Mouse (Mus musculus): ENCODE results near the gene Tmem223.
A peak's percentile ranks its signal among the peaks of the same experiment; 100 is the strongest.
"Not testable (repeated sequence)": the region's sequence is repeated elsewhere in the genome, so short reads cannot be mapped to it uniquely, and the experiment has no call there.

The Tmem223 gene

DNA sequence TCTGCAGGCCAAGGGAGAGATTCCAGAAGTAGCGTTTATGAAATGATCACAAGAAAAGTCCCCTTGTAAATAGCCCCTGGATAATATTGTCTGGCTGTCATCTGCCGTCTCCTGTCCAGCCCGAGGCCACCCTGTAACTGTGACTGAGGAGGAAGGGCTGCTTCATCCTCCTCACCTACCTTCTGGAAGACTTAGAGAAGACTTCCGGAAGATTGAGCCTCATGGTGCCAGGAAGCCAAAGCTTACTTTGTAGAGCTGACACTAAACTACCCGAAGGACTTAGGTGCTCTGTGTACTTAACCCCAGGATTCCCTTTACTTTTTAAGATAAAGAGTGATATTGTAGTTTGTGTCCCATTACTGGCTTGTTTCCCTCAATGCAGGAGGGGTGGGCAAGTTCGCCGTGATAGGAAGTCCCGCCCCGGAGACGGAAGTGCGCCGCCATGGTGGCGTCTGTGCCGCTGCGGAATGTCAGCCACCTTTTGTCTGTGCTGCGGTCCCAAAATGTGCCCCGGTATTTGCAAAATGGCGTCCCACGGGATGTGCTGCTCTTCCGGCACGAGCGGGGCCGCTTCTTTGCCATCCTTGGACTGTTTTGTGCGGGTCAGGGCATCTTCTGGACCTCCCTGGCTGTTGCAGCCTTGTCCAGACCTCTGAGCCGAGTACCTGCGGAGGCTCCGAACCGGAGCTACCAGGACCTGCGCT is at the start of gene Tmem223:
Gene Tmem223, plus strand, starts transcription at position 430 of the 704 bp plus-strand sequence.
- DNase-seq (ENCODE audit: low read depth, low spot score) = peak; percentile 73

DNA sequence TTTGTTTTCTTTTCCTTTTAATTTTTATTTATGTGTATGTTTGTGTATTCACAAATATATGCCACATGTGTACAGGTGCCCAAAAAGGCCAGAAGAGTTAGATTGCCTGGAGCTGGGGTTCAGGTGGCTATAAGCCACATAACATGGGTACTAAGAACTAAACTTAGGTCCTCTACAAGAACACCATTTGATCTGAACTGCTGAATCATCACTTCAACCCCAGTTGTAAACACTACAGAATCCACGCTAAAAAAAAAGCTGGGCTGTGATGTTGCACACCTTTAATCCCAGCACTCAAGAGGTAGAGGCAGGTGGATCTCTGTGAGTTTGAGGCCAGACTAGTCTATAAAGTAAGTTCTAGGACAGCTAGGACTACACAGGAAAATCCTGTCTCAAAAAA is 49.4 kb upstream of the Tmem223 start:
- DNase-seq (ENCODE audit: low read depth, low spot score) = no peak

DNA sequence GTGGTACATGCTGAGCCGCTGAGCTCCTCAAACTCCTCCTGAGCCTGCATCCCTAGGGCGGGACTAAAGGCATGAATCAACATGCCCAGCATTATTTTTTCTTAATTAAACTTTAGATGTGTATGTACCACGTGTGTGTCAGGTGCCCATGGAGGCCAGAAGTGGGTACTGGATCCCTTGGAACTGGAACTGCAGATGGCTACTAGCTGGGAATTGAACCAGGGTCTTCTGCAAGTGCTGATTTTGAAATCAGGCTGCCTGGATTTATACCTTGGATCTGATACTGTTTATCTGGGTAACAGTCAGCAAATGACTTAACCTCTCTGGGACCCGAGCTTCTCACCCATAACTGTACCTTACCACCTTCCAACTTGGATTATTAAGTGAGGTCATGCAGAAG is 48.8 kb upstream of the Tmem223 start:
- DNase-seq (ENCODE audit: low read depth, low spot score) = no peak

DNA sequence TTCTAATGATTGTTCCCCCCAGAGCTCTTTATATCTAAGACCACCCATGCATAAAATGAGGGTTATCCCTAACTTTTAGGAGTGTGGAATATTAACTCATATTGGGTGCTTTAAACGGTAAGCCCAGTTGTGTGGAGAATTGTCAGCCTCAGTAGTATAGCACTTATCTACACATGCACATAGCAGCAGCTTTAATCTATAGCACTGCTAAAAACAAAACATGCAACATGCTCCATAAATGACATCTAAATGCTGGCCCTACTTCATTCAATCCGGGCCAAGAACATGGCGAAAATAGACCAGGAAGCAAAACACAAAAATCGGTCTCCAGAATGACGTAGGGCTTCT is 48.3 kb upstream of the Tmem223 start:
- DNase-seq (ENCODE audit: low read depth, low spot score) = no peak

DNA sequence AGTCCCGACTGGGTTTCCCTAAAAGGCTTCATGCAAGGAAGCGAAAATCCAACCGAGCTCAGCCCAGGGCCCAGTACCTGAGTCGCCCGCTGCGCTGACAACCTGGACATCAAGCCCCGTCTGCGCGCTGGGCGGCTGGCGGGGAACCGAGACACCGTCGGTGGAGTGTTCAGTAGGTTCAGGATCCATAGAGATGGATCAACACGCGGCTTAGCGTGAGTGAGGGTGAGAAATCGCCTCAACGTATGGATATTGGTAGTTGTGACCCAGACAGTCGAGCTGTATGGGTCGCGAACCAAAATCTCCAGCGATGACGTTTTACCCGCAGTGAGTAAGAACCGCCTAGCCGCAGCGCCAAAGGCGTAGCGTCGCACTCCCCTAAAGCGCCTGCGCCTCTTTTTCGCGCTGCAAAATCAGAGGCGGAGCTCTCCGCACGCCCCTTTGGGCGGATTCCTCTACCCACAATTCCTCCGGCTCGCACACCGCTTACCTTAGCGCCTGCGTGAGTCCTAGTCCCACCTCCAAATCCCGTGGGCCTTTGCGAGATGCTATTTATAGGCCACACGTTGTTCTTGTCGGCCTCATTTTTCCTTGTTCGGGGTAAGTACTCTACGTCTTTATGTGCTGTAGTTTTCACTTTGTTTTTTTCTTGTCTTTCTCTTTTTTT is 47.8 kb upstream of the Tmem223 start, which contains the start of gene Slc3a2:
Gene Slc3a2, minus strand, starts transcription at position 463 of the 667 bp plus-strand sequence.
- peak; percentile 99 for DNase-seq (ENCODE audit: low read depth, low spot score)

DNA sequence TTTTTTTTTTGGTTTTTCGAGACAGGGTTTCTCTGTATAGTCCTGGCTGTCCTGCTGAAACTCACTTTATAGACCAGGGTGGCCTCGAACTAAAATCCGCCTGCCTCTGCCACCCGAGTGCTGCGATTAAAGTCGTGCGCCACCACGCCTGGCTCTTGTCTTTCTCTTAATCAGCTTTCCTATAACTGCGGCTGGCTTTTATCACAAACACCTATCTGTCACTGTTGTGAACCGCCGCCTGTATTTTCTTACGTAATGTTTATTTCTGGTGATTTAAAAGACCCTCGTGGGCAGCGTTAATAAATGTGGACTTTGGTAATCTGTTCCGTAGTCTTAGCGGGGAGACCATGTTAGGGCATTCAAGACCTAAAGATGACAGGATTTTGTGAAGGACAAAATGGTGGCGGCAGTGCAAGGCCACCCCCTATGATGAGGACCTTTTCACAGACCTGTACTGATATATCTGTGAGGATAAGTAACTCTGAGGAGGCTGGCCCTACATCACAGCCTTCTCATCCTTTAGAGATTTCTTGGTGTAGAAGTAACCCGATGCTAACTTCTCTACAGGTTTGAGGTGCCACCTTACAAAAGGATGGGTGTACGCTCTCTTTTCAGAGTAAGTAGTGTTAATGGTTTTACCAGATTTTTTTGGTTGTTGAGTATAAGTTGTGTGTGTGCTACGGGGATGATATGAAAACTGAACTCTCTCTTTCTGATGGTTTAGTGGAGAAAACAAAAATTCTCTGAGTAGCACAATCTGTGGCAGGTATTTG is 47.0 kb upstream of the Tmem223 start:
- no peak for DNase-seq (ENCODE audit: low read depth, low spot score)

DNA sequence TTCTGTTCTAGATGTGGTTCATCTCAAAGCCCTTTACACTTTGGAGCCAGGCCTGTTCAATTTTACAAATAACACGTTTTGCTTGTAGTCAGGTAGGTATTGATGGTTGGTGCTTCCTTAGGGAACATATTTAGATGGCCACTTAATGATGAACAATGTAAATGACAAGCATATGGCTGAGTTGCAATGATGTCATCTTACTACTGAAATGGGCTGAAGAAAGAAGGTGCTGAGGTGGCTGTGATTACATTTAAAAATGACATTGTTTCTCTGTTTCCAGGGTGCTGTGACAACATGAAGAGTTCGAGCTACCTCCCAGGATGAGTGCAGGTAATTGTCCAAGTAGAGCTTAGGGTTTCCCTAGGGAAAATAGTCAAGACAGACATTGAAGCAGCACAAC is 46.4 kb upstream of the Tmem223 start:
- DNase-seq (ENCODE audit: low read depth, low spot score) = no peak

DNA sequence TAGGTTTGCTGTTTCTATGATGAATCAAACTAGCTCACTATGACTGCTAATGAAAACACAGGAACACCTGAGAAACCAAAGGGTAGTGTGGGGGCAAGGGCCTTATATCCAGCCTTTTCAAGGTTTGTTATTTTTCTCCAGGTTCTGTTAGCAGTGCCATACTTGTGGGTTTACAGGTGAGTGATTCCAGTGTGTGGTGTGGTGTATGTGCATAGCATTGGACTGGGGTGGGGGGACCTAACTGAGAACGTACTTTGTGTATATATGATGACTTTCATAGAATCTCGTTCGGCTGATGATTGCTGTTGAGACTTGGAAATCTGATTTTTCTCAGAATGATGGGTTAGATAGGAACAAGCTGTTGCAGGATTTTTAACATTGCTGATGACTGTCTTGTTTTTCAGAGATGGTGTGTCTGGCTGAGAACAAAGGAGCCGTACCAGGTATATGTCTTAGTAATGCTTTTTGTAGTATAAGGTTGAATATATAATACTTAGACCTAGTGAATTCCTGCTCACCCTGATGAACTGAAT is 45.6 kb upstream of the Tmem223 start:
- no peak for DNase-seq (ENCODE audit: low read depth, low spot score)

DNA sequence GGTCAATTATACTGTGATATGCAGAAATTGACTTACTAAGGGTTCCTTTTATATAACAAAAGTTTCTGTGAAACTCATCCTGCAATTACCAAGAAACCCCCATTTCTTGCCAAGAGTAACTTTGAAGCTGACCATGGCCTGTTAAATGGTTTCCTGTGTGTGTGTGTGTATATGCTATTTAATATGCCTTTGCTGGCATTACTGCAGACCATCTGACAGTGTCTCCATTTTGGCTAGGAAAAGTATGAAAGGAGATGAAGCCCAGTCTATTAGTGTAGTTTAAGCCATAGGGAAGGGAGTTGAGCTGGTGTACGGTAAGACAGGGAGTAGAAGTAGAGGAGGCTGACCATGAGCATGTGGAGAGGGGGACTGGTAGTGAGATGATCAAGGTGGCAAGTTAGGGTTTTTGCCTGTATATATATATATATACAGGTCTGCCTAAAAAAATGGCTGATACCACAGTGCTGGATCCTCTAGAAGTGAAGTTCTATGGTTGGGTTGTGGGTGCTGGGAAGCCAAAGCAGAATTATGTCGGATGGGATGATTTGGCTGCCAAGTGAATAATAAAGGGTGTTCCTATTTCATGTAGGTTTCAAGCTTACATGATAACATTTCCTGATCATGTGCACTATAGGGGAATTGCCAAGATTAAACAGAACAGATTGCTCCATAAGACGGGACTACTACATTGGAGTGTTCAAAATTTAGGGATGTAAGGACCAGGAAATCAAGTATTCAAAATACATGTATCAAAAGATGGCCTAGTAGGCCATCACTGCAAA is 44.0 kb upstream of the Tmem223 start:
- DNase-seq (ENCODE audit: low read depth, low spot score) = no peak

DNA sequence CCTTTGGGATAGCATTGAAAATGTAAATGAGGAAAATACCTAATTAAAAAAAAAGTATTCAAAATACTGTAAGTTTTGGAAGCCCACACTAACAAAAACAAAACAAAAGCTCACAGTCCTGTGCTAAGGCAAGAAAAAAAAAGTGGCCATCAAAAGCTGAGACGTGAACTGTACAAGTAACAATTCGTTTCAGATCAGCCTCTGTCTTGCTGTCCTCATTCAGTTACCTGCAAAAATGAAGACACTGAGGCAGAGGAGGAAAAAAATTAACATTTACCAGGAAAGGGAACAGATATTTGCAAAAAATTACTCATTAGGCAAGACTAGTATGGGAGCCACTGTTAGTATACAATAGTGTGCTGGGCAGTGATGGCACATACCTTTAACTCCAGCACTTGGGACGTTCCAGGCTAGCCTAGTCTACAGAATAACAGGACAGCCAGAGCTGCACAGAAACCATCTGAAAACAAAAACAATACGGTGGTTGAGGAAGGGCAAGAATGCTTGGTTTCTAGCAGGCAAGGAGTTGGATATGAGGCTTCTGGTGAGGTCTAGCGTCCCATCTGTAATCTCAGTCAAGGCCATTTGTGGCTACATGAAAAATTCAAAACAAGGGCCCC is 43.2 kb upstream of the Tmem223 start:
- DNase-seq (ENCODE audit: low read depth, low spot score) = no peak

DNA sequence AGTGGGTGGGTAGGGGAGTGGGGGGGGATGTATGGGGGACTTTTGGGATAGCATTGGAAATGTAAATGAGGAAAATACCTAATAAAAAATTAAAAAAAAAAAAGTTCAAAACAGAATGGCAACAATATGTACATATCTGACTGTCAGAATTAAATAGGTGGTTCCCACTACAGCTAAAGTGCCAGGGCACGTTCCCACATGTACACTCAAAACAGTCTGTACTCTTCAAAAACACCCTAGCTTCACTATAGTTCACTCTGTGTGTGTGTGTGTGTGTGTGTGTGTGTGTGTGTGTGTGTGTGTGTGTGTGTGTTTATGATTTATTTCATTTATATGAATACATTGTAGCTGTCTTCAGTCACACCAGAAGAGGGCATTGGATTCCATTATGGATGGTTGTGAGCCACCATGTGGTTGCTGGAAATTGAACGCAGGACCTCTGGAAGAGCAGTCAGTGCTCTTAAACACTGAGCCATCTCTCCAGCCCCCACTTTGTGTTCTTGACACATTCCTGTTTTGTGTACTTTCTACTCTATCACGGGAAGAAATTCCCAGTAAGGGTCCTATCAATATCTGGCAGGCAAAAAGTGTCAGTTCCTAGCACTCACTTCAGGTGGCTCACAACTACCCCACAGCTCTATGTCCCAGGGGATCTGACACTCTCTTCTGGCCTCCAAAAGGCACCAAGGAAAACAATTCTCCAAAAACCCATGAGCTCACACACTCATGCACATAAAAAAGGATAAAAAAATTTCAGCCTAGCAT is 42.3 kb upstream of the Tmem223 start:
- not testable (repeated sequence) for DNase-seq (ENCODE audit: low read depth, low spot score)

DNA sequence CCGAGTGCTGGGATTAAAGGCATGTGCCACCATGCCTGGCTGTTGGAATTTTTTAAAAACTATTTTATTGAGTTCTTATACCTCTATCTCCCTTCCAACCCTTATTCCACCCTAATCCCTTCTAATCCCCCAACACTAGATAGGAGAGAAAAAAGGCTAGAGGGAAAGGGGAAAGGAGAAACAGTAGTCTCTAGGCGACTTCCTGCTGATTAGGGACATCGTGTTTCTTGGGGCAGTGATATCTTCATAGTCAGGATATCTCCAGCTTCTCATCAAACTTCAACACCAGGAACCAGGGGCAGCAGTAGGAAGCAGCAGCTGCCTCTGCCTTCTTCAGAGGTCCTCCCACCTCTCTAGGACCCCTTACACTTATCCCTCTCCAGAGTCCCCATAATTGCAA is 36.5 kb upstream of the Tmem223 start:
- DNase-seq (ENCODE audit: low read depth, low spot score) = no peak

DNA sequence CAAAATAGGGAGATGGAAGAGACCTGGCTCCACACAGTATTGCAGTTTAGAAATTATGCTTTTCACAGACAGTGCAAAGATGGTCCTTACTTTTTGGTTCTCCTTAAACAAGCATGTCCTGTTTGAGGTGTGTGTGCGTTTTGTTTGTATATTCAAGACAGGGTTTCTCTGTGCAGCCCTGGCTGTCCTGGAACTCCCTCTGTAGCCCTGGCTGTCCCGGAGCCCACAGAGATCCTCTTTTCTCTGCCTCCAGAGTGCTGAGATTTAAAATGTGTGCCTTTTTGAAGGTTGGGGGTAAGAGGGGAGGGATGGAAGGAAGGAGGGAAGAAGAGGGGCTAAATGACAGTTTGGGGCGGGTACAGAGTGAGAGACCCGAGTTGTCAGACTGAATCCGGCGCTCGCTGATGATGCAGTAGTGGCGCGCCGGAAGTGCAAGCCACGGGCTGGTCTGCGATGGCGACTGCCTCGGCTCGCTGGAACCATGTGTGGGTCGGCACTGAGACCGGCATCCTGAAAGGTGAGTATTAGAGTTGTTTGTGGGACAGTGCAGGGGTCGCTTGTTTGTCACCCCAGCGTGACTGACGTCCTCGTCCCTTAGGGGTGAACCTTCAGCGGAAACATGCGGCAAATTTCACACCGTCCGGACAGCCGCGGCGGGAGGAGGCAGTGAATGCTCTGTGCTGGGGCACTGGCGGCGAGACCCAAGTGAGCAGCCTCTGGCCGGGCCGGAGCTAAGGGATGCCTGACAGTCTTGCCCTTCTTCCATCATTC is 35.2 kb upstream of the Tmem223 start, which contains the start of gene Wdr74:
Gene Wdr74, plus strand, starts transcription at position 439 of the 771 bp plus-strand sequence.
- peak; percentile 92 for DNase-seq (ENCODE audit: low read depth, low spot score)

DNA sequence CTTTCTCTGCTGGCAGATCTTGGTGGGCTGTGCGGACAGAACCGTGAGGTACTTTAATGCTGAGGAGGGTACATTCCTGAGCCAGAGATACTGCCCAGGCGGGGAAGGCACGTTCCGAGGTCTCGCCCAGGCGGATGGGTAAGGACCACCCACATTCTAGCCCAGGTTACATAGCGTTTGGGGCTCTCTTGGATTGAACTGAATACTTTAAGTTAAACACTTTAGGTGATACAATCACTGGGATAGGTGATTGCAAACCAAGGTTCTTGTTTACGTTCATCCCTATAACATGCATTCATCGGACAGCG is 34.7 kb upstream of the Tmem223 start:
- no peak for DNase-seq (ENCODE audit: low read depth, low spot score)

DNA sequence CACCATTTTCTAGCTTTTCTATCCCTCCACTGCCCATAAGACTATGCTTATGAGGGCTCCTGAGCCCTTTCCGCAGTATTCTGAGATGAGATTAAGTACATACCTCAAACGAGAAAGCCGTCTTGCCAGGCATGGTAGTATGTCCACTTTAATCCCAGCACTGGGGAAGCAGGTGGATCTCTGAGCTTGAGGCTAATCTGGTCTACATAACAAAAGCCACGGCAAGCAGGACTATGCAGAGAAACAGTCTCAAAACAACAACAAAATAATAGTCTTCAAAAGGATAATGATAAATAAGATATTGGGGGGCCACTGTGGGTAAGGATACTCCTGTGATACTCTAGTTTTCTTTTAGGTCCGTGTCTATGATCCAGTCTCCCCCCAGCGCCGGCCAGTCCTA is 31.9 kb upstream of the Tmem223 start:
- no peak for DNase-seq (ENCODE audit: low read depth, low spot score)

DNA sequence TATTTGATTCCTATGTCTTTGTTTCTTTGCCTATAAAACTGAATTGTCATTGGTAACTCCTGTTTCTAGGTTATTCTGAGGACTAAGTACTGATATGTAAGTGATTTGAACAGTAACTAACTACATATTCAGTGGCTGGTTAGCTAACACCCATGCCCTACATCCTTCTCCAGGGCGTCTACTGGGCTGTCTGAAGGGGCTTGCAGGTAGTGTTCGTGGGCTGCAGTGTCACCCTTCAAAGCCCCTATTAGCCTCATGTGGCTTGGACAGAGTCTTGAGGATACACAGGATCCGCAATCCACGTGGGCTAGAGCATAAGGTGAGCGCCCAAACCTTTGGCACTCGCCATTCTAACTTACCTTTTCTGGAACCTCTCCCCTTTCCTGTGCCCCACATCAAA is 31.1 kb upstream of the Tmem223 start:
- no peak for DNase-seq (ENCODE audit: low read depth, low spot score)

DNA sequence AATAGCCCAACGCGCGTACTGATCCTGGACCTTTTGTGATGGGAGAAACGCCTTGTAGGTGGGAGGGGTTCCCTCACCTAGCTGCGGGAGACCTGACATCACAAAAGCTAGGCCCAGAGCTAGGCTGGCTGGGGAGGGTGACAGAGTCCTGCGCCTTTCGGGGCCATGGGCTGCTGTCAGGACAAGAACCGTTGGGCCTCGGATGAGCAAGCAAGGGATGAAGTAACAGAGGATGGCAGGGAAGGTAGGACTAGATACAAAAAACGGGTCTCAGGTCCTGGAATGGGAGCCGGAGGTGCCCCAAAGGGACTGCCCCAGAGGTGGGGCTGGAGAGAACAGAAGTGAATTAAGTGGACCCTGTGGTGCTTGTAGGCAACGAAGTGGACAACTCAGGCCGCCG is 30.2 kb upstream of the Tmem223 start, which contains the start of gene 1700092M07Rik:
Gene 1700092M07Rik, plus strand, starts transcription at position 116 of the 400 bp plus-strand sequence.
- DNase-seq (ENCODE audit: low read depth, low spot score) = no peak

DNA sequence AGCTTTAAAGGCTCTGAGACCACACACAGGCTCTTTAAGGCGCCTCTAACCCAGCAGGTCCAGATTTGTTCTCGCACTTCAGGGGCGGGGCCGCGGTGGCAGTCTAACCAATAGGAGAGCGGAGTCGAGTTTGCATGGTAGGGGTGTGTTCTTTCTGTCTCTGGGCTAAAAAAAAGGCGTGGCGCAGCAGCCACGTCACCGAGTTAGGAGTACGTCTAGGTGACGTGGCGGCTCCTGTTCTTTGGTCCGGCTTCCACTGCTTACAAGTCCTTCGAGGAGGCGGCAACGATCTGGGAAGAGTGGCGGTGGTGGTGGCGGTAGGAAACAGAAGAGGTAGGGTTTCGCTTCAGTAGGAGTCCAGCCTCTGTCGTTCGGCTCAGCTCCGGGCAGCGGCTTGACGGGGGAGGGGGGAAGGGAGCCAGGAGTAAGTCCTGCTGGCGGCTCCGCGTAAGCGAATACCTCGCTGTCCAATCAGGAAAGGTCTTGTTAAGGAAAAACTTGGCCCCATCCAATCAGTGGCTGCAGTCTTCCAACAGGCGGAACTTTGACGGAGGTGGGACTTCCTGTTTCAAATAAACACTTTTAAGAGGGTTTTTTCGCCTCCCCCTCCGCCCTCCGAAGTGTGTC is 29.4 kb upstream of the Tmem223 start, which contains the start of gene Stx5a:
Gene Stx5a, plus strand, starts transcription at position 171 of the 627 bp plus-strand sequence.
- peak; percentile 99 for DNase-seq (ENCODE audit: low read depth, low spot score)

DNA sequence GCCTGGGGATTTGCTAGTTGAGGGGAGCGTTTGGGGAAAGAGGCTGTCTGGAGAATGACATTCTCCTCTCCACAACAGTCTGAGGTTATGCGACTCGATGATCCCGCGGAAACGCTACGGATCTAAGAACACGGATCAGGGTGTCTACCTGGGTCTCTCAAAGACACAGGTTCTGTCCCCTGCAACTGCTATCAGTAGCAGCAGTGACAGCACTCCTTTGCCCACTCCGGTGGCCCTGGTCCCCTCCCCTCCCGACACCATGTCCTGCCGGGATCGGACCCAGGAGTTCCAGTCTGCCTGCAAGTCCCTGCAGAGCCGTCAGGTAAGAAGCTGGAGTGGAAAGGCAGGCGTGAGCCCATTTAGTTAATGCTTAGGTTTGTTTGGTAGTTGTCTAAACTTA is 28.6 kb upstream of the Tmem223 start:
- DNase-seq (ENCODE audit: low read depth, low spot score) = no peak

All from forelimb bud, embryonic 11.5 days (tissue).